Mouse (Mus musculus): ENCODE results near the gene Srpx. TPM values are rescaled to one million over a fixed set of nuclear protein-coding genes. Genes with fewer than 3 reads are reported as not detected.

Srpx gene
- not detected in 2 replicates for total RNA-seq (2015; ENCODE audit: low replicate concordance)
- total RNA-seq (2017; ENCODE audit: low replicate concordance), result not detected in 2 replicates

DNA sequence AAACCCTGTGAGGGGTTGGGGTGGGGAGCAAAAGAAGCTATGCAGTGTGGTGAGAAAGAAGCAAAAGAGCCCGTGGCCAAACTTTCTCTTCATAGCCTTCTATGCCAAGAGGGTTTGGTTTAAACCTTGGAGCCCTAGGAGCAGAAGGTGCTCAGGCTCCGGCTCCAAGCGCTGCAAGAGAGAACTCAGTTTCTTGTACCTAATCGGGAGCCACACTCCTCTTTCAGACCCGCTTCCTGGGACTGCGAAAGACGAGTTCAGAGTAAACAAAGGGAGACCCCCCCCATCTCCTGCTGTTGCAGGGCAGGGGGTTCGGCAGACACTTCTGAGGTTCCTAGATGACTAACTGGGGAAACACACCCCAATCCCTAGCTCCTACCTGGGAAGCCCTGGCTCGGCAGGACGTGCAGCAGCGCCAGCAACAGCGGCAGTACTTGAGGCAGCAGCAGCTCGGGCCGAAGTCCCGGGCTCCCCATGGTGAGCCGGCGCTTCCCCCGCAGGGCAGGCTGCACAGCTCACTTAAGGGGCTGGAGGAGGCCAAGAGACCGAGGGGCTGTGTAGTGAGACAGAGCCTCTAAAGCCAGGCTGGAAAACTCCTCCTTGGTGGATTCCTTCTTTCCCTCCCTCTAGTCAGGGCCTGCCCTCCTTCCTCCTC, at the start of gene Srpx:
Gene Srpx (minus strand): TSS at position 645 of the 655 bp plus-strand sequence.
- ATAC-seq (replicated peaks; ENCODE audit: low FRiP score, poor library complexity, severe bottlenecking), result no peak

DNA sequence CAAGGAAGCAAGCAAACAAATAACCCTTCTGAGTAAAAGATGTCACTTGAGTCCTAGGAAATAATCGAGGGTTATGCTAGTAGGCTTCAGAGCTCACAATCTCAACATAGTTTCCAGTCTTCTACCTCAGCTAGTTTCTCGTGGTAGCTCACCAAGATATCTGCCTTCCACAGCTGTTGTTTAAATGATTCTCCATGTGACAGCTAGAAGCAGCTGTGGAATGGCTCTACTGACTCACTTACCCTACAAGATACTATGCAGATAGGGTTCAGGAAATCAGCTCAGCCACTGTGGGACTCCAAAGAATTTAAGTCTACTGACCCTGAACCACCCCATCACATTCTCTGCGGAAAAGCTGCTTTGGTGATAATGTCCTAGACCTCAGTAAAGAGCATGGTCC, 34.9 kb upstream of the Srpx start:
- ATAC-seq (replicated peaks; ENCODE audit: low FRiP score, poor library complexity, severe bottlenecking), result no peak

DNA sequence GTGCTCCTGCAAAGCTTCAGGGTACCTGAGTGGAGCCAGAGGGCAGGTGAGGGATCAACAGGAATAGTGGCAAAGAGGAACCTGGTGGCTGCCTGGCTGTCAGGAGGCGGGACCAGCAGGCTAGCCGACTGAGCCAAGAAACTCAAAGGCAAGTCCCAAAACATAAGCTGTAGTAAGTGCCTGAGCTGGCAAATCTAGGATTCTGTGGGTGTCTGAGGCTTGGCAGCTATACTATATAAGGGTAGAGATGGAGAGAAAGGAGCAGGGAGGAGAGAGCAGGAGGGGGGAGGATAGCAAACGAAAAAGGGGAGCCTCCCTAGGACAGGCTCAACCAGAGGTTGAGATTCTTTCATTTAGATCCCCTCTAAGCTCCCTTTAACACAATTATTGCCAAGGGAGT, 1.7 kb downstream of the Srpx start:
- ATAC-seq (replicated peaks; ENCODE audit: low FRiP score, poor library complexity, severe bottlenecking), result no peak

DNA sequence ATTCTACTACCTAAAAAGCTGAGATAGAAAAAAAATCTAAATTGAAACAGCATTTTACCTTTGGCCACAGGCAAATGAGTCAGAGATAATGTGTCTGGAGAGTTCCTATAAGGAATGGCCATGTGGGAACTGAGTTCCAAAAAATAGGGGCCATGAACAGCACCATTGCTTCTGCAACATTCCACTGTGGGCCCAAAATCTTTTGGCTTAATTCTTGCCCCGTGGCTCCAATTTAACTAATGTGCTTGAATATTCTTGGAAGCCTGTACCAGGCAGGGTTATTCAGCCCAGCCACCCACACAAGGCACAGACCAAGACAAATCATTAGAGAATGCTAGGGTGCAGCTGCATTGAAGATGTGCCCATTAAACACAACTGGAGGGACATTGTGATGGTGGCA, 6.8 kb downstream of the Srpx start:
- ATAC-seq (replicated peaks; ENCODE audit: low FRiP score, poor library complexity, severe bottlenecking), result no peak

DNA sequence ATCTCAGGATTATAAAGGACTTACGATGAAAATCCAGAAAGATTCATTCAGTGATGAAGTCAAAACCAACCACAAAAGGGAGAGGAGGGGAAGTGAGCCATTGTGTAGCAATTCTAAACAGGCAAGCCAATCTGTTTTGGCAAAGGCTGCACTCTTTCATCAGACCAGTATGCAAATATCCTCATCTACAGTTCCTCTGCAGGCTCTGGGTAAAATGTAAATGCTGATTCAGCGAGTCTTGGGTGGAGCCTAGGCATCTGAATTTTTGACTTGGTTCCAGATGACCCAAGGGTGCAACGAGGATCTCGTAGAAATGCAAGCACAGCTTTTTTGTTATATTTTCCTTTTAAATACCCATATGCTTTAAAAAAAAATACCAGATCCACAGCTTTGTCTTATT, 9.0 kb downstream of the Srpx start:
- no peak for ATAC-seq (replicated peaks; ENCODE audit: low FRiP score, poor library complexity, severe bottlenecking)

DNA sequence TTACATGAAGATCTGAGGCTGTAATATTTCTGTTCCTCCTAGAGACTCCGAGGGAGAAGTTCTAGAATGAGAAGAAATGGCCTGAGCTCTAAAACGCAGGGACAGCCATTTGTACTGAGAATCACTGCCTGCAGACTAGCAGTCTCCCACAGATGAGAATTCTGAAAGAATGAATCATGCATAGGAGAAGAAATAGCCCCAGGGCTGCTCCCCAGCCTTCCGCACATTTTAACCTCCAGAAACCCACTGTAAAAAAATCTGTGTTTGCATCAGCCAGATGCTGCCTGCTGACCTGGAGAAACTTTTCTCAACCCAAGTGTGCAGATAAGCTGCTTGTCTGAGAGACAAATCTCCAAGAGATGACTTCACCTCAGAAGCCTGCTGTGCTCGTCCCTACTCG, 12.0 kb downstream of the Srpx start:
- no peak for ATAC-seq (replicated peaks; ENCODE audit: low FRiP score, poor library complexity, severe bottlenecking)

DNA sequence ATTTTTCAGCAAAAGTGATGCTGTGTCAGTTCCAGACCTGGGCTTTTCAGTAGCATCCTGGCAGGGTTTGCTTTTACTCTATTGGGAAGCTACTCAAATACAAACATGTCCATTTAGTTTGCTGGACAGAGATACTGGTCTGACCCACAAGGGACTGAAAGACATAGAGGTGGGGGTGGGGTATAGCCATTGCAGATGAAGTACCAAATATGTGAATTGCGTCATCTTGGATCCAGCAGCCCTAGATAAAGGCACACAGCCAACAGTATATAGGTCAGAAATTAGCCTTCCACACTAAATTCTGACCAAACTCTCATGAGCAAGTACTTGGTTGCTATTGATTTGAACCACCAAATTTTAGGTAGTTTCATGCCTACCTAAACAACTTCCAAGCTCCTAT, 14.8 kb downstream of the Srpx start:
- ATAC-seq (replicated peaks; ENCODE audit: low FRiP score, poor library complexity, severe bottlenecking), result no peak

DNA sequence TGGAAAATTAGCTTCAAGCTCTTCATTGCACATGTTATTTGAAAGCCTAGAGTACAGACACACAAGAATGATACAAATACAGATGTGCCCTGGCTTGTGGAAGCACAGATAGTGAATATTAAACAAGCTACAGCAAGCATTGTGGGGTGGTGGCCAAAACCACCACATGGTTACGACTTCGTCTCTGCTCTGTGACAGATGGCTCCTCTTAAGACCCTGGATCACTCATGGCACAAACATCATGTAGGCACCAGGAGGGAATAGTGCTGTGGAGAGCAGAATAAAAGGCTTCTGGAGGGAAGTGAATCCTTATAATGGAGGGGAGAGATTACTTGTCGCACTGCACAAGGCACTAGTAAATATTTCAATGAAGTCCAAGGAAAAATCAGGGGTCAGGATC, 21.7 kb downstream of the Srpx start:
- no peak for ATAC-seq (replicated peaks; ENCODE audit: low FRiP score, poor library complexity, severe bottlenecking)

DNA sequence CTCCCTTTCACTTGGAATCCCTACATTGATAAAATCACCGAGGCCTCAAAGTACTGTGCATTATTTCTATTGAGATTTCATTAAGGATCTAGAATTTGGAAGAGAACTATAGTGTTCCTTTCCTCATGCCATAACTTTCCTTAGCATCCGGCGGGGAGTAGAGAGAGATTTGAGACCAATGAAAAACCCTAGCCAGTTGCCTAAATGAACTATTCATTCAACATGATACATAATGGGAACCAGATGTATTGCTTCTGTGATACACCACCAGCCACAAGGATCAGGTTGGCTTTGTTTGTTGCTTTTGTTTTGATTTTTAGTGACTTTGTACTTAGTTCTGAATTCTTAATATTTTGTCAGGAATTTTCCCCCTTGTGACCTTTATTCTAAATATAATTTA, 37.1 kb downstream of the Srpx start:
- no peak for ATAC-seq (replicated peaks; ENCODE audit: low FRiP score, poor library complexity, severe bottlenecking)

DNA sequence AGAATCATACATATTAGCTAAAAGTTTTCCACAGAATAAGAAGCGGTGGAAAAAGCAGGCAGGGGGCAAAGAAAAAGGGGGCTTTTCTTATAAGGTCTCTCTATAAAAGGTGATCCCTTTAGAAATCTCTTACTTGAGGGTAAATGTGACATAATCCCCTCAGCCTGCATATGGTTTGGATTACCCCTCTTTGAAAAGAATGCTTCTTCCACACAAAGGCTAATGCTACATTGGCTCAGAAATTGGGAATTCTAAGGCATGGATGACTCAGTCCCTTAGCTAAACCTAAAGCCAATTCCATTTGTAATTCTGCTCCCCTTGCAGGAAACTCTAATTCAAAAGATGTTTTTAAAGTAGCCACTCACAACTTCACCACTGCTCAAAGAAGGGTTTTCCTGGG, 37.5 kb downstream of the Srpx start:
- ATAC-seq (replicated peaks; ENCODE audit: low FRiP score, poor library complexity, severe bottlenecking), result no peak

DNA sequence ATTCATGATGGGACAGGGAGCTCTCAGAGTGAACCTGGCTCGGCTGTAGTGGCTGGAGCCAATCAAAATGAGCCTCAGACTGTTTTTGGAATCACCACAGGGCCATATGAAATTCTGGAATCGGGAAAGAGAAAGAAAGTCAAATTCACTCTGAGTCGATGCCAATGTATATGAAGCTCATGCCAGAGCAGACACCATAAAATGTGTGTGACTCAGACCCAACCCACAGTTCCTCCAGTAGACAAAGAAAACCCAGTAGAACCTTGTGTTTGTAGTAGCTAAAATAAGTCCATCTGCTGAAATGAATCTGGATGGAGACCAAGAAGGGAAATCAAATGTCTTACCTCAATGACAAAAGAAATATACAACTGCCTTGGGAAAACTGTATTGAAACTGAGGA, 43.5 kb downstream of the Srpx start:
- no peak for ATAC-seq (replicated peaks; ENCODE audit: low FRiP score, poor library complexity, severe bottlenecking)

DNA sequence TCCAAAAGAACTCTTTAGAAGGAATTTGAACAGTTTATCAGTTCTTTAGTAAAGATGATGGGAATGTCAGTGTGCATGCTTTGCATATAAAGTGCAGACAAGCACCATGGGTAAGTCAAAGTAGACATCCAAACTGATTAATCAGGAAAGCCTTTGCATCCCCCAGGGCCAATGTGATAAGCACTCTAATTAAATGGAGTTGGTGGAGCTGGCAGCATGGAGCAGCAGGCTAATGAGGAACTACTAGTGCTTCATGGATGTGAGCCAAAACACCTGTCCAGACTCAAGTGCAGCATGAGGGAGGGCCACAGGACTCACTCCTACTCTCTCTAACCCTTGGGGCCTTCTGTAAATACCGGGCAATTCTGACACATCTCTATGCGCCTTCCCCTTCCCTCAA, 46.0 kb downstream of the Srpx start:
- ATAC-seq (replicated peaks; ENCODE audit: low FRiP score, poor library complexity, severe bottlenecking), result no peak

DNA sequence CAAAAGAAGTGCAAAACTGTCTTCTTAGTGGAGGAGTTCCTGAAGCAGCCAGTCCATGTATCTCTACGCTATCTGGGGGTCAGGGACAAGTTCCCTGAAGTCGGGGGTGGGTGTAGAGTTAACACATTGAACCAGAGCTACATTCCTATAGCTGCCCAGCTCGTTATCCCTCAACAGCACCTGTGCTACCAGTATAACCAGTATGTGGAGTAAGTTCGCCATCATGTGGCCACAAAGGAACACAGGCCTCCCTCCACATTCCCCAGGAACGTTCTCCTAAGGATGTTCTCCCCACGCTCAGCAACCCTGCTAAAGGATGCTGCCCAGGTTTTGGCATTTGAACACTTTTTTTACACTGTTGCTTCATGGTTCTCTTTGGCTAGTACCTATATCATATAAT, 46.8 kb downstream of the Srpx start:
- no peak for ATAC-seq (replicated peaks; ENCODE audit: low FRiP score, poor library complexity, severe bottlenecking)

DNA sequence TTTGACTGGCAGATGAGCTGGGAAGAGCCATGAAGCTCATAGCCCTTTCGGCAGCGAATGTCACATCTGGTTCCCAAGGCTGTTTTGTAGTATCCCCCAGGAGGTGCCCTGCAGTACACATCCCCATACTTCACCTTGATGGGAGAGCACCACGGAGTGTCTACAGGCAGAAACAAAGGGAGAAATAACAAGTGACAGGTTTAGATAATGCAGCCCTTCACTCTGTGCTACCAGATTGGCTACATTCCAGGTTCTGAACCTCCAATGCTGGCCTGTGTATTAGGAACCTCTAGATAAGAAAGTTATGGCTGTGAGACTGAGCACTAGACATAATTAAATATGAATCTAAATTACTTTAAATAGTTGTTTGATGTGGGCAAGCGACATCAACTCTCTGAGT, 48.1 kb downstream of the Srpx start:
- no peak for ATAC-seq (replicated peaks; ENCODE audit: low FRiP score, poor library complexity, severe bottlenecking)

DNA sequence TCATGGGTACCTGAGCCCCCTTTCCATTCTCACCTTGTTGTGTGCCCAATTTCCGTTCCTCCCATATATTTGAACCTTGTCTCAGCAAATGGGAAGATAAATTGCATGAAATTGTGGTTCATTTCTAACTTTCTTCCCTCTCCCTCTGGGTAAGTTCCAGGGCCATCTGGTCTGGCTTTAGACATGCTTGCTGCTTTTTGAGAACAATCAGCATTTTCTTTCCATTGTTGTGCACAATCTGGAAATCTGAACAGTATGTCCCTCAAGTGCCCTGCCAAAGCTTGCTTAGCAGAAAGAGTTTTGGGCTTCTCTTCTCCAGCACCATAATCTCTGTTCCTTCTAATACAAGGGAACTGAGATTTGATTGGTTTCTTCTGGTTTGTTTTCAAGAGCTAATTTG, 53.7 kb downstream of the Srpx start:
- no peak for ATAC-seq (replicated peaks; ENCODE audit: low FRiP score, poor library complexity, severe bottlenecking)

DNA sequence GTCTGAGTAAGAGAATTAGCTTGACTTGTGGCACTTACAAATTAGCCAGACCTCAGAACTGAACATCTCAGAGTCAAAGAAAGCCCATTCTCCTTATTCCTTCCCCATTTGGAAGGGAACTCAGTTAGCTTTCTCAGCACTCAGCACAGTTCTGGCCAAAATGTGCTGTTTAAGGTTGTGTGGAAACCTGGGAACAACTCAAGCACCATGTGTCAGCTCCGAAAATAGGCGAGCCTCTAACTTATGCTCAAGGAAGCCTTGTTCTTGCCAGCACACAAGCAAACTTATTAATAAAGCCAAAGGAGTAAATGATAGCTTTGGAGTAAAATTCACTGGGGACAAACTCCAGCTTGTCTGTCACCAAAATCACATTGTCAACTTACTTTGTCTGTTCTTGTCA, 54.1 kb downstream of the Srpx start:
- ATAC-seq (replicated peaks; ENCODE audit: low FRiP score, poor library complexity, severe bottlenecking), result no peak

DNA sequence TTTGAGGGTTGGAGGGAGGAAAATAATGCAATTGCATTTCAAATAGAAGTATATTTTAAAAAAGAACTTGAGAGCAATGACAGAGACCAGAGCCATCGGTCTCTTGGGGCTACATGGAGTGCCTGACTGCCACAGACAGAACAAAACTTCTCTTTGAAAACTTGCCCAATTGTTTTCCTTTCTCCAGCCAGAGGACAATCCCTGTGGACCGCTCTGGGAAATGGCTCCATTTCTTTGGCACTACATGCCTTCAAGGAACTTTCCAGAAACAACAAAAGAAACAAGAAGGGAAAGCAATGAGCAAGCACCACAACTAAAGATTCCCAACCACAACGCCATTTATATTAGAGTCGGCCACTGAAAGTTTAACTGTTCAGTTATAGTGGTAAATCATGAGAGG, 55.3 kb downstream of the Srpx start:
- ATAC-seq (replicated peaks; ENCODE audit: low FRiP score, poor library complexity, severe bottlenecking), result no peak

DNA sequence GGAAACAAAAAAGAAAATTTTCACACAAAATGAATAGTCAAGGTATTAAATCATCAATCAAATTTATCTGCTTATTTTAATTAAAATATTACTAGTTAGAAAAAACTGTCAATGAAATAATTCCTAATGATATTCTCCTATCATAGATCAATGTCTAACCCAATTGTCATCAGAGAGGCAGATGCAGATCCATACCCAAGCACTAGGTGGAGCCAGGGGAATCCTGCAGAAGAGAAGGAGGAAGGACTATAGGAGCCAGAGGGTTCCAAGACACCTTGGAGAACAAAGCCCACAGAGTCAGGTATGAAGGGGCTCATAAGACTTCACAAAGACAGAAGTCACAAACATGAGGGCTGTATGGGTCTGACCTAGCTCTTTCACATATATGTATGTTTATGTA, 82.8 kb downstream of the Srpx start:
- no peak for ATAC-seq (replicated peaks; ENCODE audit: low FRiP score, poor library complexity, severe bottlenecking)

DNA sequence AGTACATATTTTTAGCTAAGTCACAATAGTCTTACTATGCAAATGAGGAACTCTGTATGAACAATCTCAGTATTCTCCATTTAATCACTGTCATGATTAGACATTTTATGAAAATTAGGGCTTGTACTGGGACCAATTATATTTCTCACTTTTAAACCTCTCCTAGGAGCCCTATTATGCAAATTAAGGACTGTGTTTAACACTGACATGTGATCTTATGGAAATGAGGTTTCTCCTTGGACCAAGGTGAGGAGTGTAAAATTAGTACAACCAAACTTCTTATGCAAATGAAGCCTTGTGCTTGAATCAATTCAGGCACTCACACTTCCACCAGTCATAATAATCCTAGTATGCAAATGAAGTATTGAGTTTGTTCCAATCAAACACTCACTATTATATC, 107.3 kb downstream of the Srpx start:
- no peak for ATAC-seq (replicated peaks; ENCODE audit: low FRiP score, poor library complexity, severe bottlenecking)

DNA sequence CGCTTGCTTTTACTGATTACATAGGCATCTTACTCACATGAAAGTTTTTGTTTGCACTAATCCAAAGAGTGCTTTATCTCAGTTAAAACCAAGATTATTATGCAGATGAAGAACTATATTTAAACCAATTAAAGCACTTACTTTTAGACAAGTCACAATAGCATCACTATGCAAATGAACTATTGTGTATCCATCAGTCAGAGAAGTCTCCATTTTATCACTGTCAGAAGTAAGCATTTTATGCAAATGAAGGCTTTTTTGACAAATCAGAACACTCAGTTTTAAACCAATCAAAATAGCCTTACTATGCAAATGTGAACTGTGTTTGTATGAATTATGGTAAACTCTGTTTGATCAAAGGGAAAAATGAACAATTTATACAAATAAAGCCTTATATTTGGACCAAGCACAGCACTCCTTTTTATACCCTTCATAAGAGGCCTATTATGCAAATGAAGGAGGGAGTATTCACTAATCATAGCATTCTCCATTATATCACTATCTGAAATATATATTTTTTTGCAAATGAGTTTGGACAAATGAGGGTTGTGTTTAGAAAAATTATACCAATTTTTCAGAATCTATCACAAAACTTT, 109.7 kb downstream of the Srpx start:
- ATAC-seq (replicated peaks; ENCODE audit: low FRiP score, poor library complexity, severe bottlenecking), result no peak

DNA sequence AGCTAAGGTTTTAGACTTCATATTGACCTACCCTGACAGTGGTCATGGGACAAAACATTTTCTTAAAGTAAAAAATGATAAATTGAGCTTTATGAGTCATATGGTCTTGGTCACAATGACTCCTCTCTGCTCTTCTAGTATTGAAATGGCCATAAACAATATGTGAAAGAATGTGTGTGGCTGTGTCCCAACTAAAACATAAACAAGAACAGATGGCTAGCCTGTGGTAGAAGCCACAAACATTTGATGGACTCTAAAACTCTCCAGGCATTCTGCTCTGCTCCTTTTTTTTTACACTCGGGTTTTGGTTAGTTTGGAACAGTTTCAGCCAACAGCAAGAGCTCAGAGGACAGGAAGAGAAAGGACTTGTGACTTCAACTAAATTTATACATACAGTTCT, 111.6 kb downstream of the Srpx start:
- no peak for ATAC-seq (replicated peaks; ENCODE audit: low FRiP score, poor library complexity, severe bottlenecking)

DNA sequence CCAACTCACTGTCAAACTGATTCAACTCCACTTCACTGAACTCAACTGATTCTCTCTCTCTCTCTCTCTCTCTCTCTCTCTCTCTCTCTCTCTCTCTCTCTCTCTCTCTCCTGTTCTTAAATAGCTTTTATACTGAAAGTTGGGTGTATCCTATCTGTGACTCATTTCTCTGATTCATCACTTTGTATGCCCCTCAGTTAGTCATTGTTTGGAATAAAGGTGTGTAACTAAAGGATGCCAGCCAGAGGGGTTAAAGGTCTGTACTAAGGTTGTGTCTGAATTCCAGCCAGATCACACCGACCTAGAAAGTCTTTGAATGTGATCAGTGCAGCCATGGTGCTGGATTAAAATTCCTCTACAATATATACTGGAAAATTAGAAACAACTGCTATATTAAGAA, 116.8 kb downstream of the Srpx start:
- ATAC-seq (replicated peaks; ENCODE audit: low FRiP score, poor library complexity, severe bottlenecking), result no peak
